Mouse (Mus musculus) intestine, embryonic 14.5 days (tissue): Measurements from ENCODE around the gene Serping1. TPM values are rescaled to one million over a fixed set of nuclear protein-coding genes. Genes with fewer than 3 reads are reported as not detected.

Experiments
- ATAC-seq: fragments of 200-750 bp; cut with Nextera tagmentation; replicated peaks from 2 replicates; pipeline ENCODE4 v1.8.0; 2017; ENCODE audit warnings: low read depth, moderate number of reproducible peaks, moderate TSS enrichment, moderate library complexity; ENCODE audit not compliant: low FRiP score, low TSS enrichment
- DNase-seq: peaks from one replicate; pipeline ENCODE4 v3.0.0-alpha.2; 2018; ENCODE audit warnings: low spot score
- H3K27ac ChIP-seq: fragments of 300-500 bp; sonication (generic); 2 replicates; pipeline ENCODE4 v1.5.1; 2014; ENCODE audit warnings: low read depth, mild to moderate bottlenecking, control low read depth
- H3K27me3 ChIP-seq: fragments of 300-500 bp; sonication (generic); replicated peaks from 2 replicates; pipeline ENCODE4 v1.6.1; 2014; ENCODE audit warnings: low read length, control low read depth; ENCODE audit not compliant: control insufficient read depth, insufficient read depth
- H3K36me3 ChIP-seq: fragments of 300-500 bp; sonication (generic); 2 replicates; pipeline ENCODE4 v1.6.1; 2014; ENCODE audit warnings: low read length, control low read depth; ENCODE audit not compliant: control insufficient read depth, insufficient read depth
- H3K4me1 ChIP-seq: fragments of 300-500 bp; sonication (generic); replicated peaks from 2 replicates; pipeline ENCODE4 v1.6.1; 2014; ENCODE audit warnings: low read length, control low read depth, mixed read lengths; ENCODE audit not compliant: control insufficient read depth, insufficient read depth
- H3K4me2 ChIP-seq: fragments of 300-500 bp; sonication (generic); 2 replicates; pipeline ENCODE4 v1.6.1; 2014; ENCODE audit warnings: low read length
- H3K4me3 ChIP-seq: fragments of 300-500 bp; sonication (generic); 2 replicates; pipeline ENCODE4 v1.5.1; 2014; ENCODE audit warnings: low read depth, low read length, control low read depth, mixed read lengths
- H3K9ac ChIP-seq: fragments of 300-500 bp; sonication (generic); 2 replicates; pipeline ENCODE4 v1.6.1; 2014; ENCODE audit warnings: mild to moderate bottlenecking, low read length
- H3K9me3 ChIP-seq: fragments of 300-500 bp; sonication (generic); 2 replicates; pipeline ENCODE4 v1.6.1; 2016; ENCODE audit warnings: low read length, control low read depth; ENCODE audit not compliant: control insufficient read depth
- WGBS: fragments of 180-500 bp; shearing (Covaris S2); extraction: QIAGEN DNeasy Blood & Tissue Kit; methylation state at CpG from one replicate; pipeline ENCODE4 v1.1.7; 2014; 5-methylcytosine and 5-hydroxymethylcytosine counted together
- microRNA counts: library from miRNA; unstranded; fragments of <30 nt; microRNA quantifications from one replicate; lab custom pipeline; 2016
- microRNA-seq: library from miRNA; unstranded; fragments of <30 nt; microRNA quantifications from one replicate; pipeline ENCODE4, GENCODE M21; 2016
- polyA plus RNA-seq: library from polyadenylated mRNA; unstranded; fragments of >200 nt; fragmentation: Nextera tagmentation; extraction: Ambion mirVana; gene quantifications from 2 replicates; pipeline ENCODE4 v1.2.1, GENCODE M21; 2014

The Serping1 gene
- polyA plus RNA-seq, 1 experiment from 2014 or later, result 60.9 TPM

GRCm38 (mm10) chr2:84721182-84721581, 54.1 kb downstream of the Serping1 start:
- H3K4me3 ChIP-seq, result no peak overlapping the region
- no peak overlapping the region for H3K27ac ChIP-seq
- peaks cover 2% of the 10 kb centered on the region; the same call in 1 of the 2 replicates for H3K4me1 ChIP-seq
- no peak overlapping the region for H3K9ac ChIP-seq
- no peaks in the 10 kb centered on the region for H3K27me3 ChIP-seq
- H3K36me3 ChIP-seq, result peaks cover 26% of the 10 kb centered on the region
- H3K4me2 ChIP-seq, result no peak overlapping the region
- 77% methylated on average over 3 of the region's 3 CpGs for WGBS
- H3K9me3 ChIP-seq, result no peaks in the 10 kb centered on the region
- ATAC-seq (no peak), DNase-seq (no peak)

GRCm38 (mm10) chr2:84720718-84721117, 54.5 kb downstream of the Serping1 start:
- H3K4me1 ChIP-seq, result no peaks in the 10 kb centered on the region
- H3K9me3 ChIP-seq, result no peaks in the 10 kb centered on the region
- no peak for DNase-seq
- no peak overlapping the region for H3K27ac ChIP-seq
- no peak overlapping the region for H3K9ac ChIP-seq
- no peaks in the 10 kb centered on the region for H3K27me3 ChIP-seq
- H3K4me2 ChIP-seq, result no peak overlapping the region
- H3K36me3 ChIP-seq, result peaks cover 26% of the 10 kb centered on the region
- 90% methylated on average over 2 of the region's 2 CpGs for WGBS
- H3K4me3 ChIP-seq, result no peak overlapping the region
- no peak for ATAC-seq

DNA sequence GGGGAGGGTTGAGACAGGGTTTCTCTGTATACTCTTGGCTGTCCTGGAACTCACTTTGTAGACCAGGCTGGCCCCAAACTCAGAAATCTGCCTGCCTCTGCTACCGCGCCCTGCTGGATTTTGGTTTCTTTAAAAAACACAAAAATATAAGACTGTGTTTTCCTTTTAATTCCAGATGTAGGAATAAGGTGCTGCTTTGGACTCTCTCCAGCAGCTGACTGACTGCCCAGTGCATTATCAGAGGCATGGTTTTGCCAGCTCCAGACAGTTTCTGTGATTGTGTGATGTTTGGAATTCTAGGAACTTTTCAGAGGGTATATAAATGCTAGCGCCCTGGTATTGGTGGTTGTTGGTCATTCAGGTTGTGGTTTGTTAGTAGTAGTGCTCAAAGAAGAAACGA, 57.9 kb downstream of the Serping1 start:
- no peak for ATAC-seq
- 92% methylated on average over 4 of the region's 4 CpGs for WGBS

GRCm38 (mm10) chr2:84716423-84717355, 58.6 kb downstream of the Serping1 start:
- Histone ChIP-seq H3K27ac (peak overlapping the region; percentile 90; the same call in 1 of the 2 replicates), H3K9ac (peak overlapping the region; percentile 69), H3K36me3 (no peaks in the 10 kb centered on the region), H3K4me1 (peaks cover 8% of the 10 kb centered on the region), H3K4me2 (peak overlapping the region; percentile 58), H3K9me3 (no peaks in the 10 kb centered on the region), H3K4me3 (peak overlapping the region; percentile 88), H3K27me3 (no peaks in the 10 kb centered on the region)
- 32% methylated on average over 9 of the region's 9 CpGs for WGBS
- DNase-seq, result no peak
- no peak for ATAC-seq

More for the DNA sequence above, 57.9 kb downstream of the Serping1 start:
- H3K9me3 ChIP-seq, result no peaks in the 10 kb centered on the region
- no peak overlapping the region for H3K4me2 ChIP-seq
- no peak overlapping the region for H3K27ac ChIP-seq
- peaks cover 8% of the 10 kb centered on the region for H3K4me1 ChIP-seq
- no peaks in the 10 kb centered on the region for H3K27me3 ChIP-seq
- H3K9ac ChIP-seq, result no peak overlapping the region
- 0 out of 2 replicates have a peak, but pooled peaks cover 4% of the 10 kb centered on the region for H3K36me3 ChIP-seq
- H3K4me3 ChIP-seq, result no peak overlapping the region
- DNase-seq, result no peak

DNA sequence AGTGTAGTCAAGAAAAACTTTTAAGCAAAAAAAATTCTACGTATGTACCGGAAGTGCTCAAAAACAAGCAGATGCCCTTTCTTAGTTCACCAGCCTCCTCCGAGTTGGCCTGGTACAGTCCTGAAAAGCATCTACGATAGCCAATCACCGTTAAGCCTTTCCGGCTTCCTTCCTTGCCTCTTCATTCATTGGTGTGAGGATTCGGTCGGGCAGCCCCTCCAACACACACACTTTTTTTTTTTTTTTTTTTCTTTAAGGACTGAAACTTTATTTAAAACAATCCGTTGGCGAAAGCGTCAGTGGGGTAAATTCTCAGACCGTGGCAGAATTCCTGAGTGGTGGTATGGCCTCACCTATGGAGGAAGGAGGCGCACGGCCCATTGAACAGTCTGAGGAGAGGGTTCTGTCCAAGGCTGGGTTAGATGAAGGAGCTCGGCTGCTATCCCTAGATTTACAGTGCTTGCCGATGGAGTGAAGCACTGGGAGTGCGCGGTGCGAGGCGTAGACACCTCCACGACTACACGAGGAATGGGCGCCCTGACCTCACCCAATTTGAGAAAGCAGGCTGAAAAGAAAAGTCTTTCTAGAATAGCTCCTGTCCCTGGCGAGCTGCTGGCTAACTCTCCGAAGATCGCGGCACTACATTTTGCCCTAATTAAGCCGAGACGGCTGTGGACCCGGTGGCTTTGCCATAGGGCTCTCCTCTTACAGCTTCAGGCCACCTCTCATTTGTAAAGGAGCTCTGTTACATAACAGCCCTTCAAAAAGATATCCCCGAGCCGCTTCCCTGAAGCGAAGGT, 59.5 kb downstream of the Serping1 start:
- DNase-seq, result peak; percentile 88
- under 1% methylated on average over 33 of the region's 33 CpGs for WGBS
- Histone ChIP-seq H3K27me3 (no peaks in the 10 kb centered on the region), H3K4me1 (peaks cover 8% of the 10 kb centered on the region), H3K9me3 (no peaks in the 10 kb centered on the region), H3K9ac (peak overlapping the region; percentile 69), H3K4me3 (peak overlapping the region; percentile 88), H3K4me2 (peak overlapping the region; percentile 58), H3K27ac (peak overlapping the region; percentile 90), H3K36me3 (peaks cover 7% of the 10 kb centered on the region)
- peak; percentile 96 for ATAC-seq

MicroRNAs within 50 kb of the gene (microRNA counts, 519-probe panel; counts per million panel counts)
- microRNA mmu-miR-130a (lab: Ali Mortazavi, UCI), result 6,210 counts per million, percentile 98 among the panel's probes with 10 or more counts

Small RNA genes within 50 kb of the gene (microRNA-seq; reads per million reads assigned to microRNA genes)
- 36,890 reads per million, percentile 99 among the genes with 10 or more reads in this experiment for gene Mir130a

Other genes starting within 250 kb of the Serping1 start
- gene Ctnnd1, start 124.7 kb downstream of the Serping1 start, polyA plus RNA-seq, result 59.5 and 64.6 TPM in 2 replicates
- 0.34 and 0.60 TPM in 2 replicates for gene Btbd18, start 116.4 kb downstream of the Serping1 start, polyA plus RNA-seq
- 309 and 329 TPM in 2 replicates for gene Selenoh, start 104.7 kb downstream of the Serping1 start, polyA plus RNA-seq
- not detected in 2 replicates for gene Gm28635, start 97.4 kb downstream of the Serping1 start, polyA plus RNA-seq
- gene Med19, start 97.0 kb downstream of the Serping1 start, polyA plus RNA-seq, result 39.5 and 40.6 TPM in 2 replicates
- gene Tmx2, start 96.3 kb downstream of the Serping1 start, polyA plus RNA-seq, result 131 and 134 TPM in 2 replicates
- 30.0 and 30.7 TPM in 2 replicates for gene Zdhhc5, start 60.3 kb downstream of the Serping1 start, polyA plus RNA-seq
- 25.7 and 29.0 TPM in 2 replicates for gene Clp1, start 48.1 kb downstream of the Serping1 start, polyA plus RNA-seq
- 6.9 and 8.8 TPM in 2 replicates for gene Ypel4, start 41.4 kb downstream of the Serping1 start, polyA plus RNA-seq
- 4.6 and 5.3 TPM in 2 replicates for gene Gm19426, start 31.8 kb downstream of the Serping1 start, polyA plus RNA-seq
- gene Ube2l6, start 23.4 kb upstream of the Serping1 start, polyA plus RNA-seq, result 33.2 and 33.3 TPM in 2 replicates
- gene Smtnl1, start 47.2 kb upstream of the Serping1 start, polyA plus RNA-seq, result 0.27 TPM in 1 of 2 replicates, not detected in the other
- gene Timm10, start 51.6 kb upstream of the Serping1 start, polyA plus RNA-seq, result 73.7 and 75.5 TPM in 2 replicates
- 18.3 and 18.7 TPM in 2 replicates for gene Slc43a1, start 63.4 kb upstream of the Serping1 start, polyA plus RNA-seq
- gene Rtn4rl2, start 111.3 kb upstream of the Serping1 start, polyA plus RNA-seq, result 0.99 and 1.9 TPM in 2 replicates
- gene Slc43a3, start 161.1 kb upstream of the Serping1 start, polyA plus RNA-seq, result 46.7 and 54.7 TPM in 2 replicates
- gene Prg2, start 205.0 kb upstream of the Serping1 start, polyA plus RNA-seq, result not detected in 2 replicates
- gene Prg3, start 212.8 kb upstream of the Serping1 start, polyA plus RNA-seq, result not detected in 2 replicates